Mouse (Mus musculus) olfactory bulb, adult 2 months (tissue): ENCODE measurements around the gene Aox2.

Experiments
- CTCF ChIP-seq: fragments of 200-500 bp; IDR thresholded peaks from 2 replicates; pipeline ENCODE4 v1.5.1; 2012; ENCODE audit warnings: low read depth, mild to moderate bottlenecking, low read length, moderate library complexity; ENCODE audit not compliant: insufficient read depth
- POLR2A ChIP-seq: fragments of 200-500 bp; IDR thresholded peaks from 2 replicates; pipeline ENCODE4 v1.6.1; 2012; ENCODE audit warnings: mild to moderate bottlenecking, low read depth, low read length, moderate library complexity; ENCODE audit not compliant: insufficient read depth

DNA sequence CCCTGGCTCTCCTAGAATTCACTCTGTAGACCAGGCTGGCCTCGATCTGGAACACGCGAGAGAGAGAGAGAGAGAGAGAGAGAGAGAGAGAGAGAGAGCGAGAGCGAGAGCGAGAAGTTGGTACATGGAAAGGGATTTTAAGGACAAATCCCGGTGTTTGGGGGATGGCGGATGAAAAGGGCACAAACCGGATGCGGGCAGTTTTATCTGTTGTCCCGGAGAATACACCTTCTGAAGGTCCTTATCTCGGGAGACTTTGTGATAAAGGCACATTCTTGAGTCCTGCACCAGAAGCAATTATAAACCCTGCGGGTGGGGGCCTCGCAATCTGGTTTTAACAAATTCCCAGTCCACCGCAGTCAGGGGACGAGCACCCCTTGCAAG, 114.1 kb downstream of the Aox2 start:
- TF ChIP-seq CTCF, result no peak
- TF ChIP-seq POLR2A, result no peak
